Mouse (Mus musculus) bone marrow macrophage, adult 2 months (primary cell): Measurements from ENCODE around the gene Arhgef1.

ENCODE experiments used
- CTCF ChIP-seq: IDR thresholded peaks from 2 replicates; pipeline ENCODE4 v1.5.1; 2012; ENCODE audit warnings: low read depth, mild to moderate bottlenecking, low read length, moderate library complexity
- POLR2A ChIP-seq: IDR thresholded peaks from 2 replicates; pipeline ENCODE4 v1.6.1; 2012; ENCODE audit warnings: mild to moderate bottlenecking, low read depth, low read length, borderline replicate concordance

GRCm38 (mm10) chr7:24971261-24971971, 68.7 kb downstream of the Arhgef1 start:
- no peak for TF ChIP-seq POLR2A
- TF ChIP-seq CTCF = peak; percentile 13; the same call in 1 of the 2 replicates
